Mouse (Mus musculus): ENCODE measurements around the gene Camk2n1.

DNA sequence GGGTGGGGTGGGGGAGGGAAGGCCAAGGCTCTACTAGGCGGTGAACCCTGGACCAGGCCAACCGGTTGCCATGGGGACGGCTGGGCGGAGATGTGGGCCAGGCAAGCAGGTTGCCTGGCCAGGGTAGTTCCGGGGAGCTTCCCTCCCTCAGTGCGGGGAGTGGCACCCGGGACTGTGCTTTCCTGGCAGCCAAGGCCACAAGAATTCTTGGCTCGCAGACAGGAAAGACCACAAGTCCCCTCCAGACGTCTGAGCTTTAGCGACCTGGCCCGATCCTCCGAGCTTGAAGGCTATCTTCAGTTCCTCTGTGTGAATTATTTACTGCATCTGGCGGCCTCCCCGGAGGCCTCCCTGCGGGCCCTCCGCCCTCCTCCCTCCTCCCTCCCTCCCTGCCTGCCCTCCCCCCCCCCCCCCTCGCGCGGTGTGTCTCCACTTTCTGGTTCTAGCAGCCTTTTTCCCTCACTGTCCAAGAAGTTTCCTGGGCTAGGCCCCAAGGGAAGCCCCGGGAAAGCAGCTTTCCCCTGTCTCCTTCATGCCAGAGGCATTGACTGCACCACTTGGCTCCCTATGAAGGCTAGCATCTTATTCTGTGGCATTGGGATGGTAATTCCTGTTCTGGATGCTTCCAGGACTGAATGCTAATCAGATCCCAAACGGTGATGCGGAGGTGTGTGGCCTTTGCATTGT, 10.7 kb downstream of the Camk2n1 start:
- no peak for TF ChIP-seq MAZ (IDR thresholded peaks at IDR 0.05; ENCODE audit: low read depth, low read length)
- no peak for TF ChIP-seq BHLHE40 (IDR thresholded peaks at IDR 0.05; ENCODE audit: borderline replicate concordance, low read depth, low read length)
- TF ChIP-seq HCFC1 (IDR thresholded peaks at IDR 0.05; ENCODE audit: low read depth, low read length) = no peak
- TF ChIP-seq EP300 (IDR thresholded peaks at IDR 0.05; ENCODE audit: low read depth in 1 of 2, low read length in 2 of 2) = no peak
- no peak for TF ChIP-seq MAX (IDR thresholded peaks at IDR 0.05; ENCODE audit: low read length)
- TF ChIP-seq CTCF (IDR thresholded peaks at IDR 0.05 in 2 of 3, conservative IDR thresholded peaks at IDR 0.05 in 1 of 3; ENCODE audit: control insufficient read depth in 1 of 3, insufficient read depth in 1 of 3, low read depth in 2 of 3, low read length in 3 of 3, poor library complexity in 1 of 3, severe bottlenecking in 1 of 3) = no peak
